ENCODE assay signal across 7 mouse cellular contexts in the genomic region with DNA sequence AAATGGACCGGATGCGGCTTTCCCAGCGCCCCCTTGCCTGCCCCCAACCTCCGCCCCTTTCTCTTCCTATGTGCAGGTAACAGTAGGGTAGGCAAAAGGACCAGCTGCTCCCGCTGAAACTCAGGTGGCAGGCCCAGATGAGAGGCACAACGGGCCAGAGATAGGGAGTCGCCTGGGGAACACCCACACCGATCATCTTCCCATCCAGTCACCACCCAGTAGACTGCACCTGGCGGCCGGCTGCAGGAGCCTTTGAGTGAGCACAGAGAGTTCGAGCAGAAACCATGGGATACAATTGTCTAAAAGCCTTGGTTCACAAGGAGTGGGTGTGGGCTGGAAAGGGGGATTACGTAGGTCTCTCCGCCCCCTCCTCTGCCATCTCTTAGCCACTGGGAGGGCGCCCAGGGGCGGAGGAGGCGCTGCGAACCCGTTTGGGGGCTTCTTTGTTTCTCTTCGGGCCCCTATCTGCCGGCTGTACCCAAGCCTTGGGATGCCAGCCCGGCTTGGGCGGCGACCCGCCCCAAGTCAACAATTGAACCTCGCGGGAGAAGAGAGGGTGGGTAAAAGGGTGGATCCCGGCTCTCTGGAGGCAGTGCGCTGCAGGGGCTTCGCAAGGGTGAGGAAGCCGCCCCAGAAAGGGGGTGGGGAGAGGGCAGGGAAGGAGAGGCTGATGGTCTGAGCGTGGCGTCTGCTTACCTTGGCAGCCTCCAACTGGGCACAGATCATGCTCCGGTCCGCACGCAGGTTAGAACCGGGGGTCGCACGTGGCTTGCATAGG. TPM values are rescaled to one million over a fixed set of nuclear protein-coding genes. Genes with fewer than 3 reads are reported as not detected.
DNase-seq lines count a peak whose midpoint lies in the region; ATAC-seq and TF ChIP-seq lines count a peak whose summit lies in the region.

No protein-coding gene starts in this region.

- H3K4me3 ChIP-seq in ES-E14 (ENCODE audit: insufficient read depth in 1 of 2, low read depth in 1 of 2, low read length in 2 of 2, poor library complexity in 1 of 2, severe bottlenecking in 1 of 2) = peak overlapping the region; percentile 67 to 75
- H3K4me3 ChIP-seq in hindbrain, embryonic 13.5 days = peak overlapping the region; percentile 75
- H3K4me3 ChIP-seq in limb, embryonic 14.5 days (replicated peaks; ENCODE audit: low read length) = peak overlapping the region; percentile 48
- peak overlapping the region; percentile 76 for H3K4me3 ChIP-seq in neural tube, embryonic 15.5 days (replicated peaks)

- ATAC-seq in erythroid progenitor cell, adult 5-6 weeks (replicated peaks; ENCODE audit: low FRiP score, poor library complexity, severe bottlenecking) = 0 out of 2 replicates have a peak, but pooled peaks have one; percentile 34
- ATAC-seq in hindbrain, embryonic 13.5 days (ENCODE audit: low FRiP score) = peak; percentile 94
- ATAC-seq in limb, embryonic 14.5 days (ENCODE audit: low FRiP score, low read depth) = peak; percentile 75
- ATAC-seq in neural tube, embryonic 15.5 days (ENCODE audit: low FRiP score) = peak; percentile 95

- 1% methylated on average over 38 of the region's 38 CpGs for WGBS in hindbrain, embryonic 13.5 days
- 2% methylated on average over 36 of the region's 38 CpGs for WGBS in limb, embryonic 14.5 days
- WGBS in neural tube, embryonic 15.5 days = 1% methylated on average over 38 of the region's 38 CpGs

- TF ChIP-seq POLR2A in limb, embryonic 14.5 days (IDR thresholded peaks at IDR 0.05; ENCODE audit: borderline replicate concordance, extremely low read depth, insufficient read depth, insufficient read length) = no peak

- no peaks in the 10 kb centered on the region for H3K9me3 ChIP-seq in ES-E14 (ENCODE audit: control insufficient read depth, insufficient read depth, low read depth, low read length)
- no peaks in the 10 kb centered on the region for H3K9me3 ChIP-seq in hindbrain, embryonic 13.5 days
- no peaks in the 10 kb centered on the region for H3K9me3 ChIP-seq in limb, embryonic 14.5 days (ENCODE audit: control insufficient read depth, low read length)
- no peaks in the 10 kb centered on the region for H3K9me3 ChIP-seq in neural tube, embryonic 15.5 days (replicated peaks)

- H3K4me1 ChIP-seq in ES-E14 (ENCODE audit: control insufficient read depth in 2 of 2, insufficient read depth in 2 of 2, low read length in 2 of 2, poor library complexity in 1 of 2) = peaks cover 0 to 4% of the 10 kb centered on the region in 2 experiments; a peak in 1 of 4 replicates
- H3K4me1 ChIP-seq in hindbrain, embryonic 13.5 days (replicated peaks) = peaks cover 33% of the 10 kb centered on the region
- peaks cover 3% of the 10 kb centered on the region; the same call in 1 of the 2 replicates for H3K4me1 ChIP-seq in limb, embryonic 14.5 days (ENCODE audit: control insufficient read depth, insufficient read depth, low read length)
- H3K4me1 ChIP-seq in neural tube, embryonic 15.5 days = peaks cover 27% of the 10 kb centered on the region

- in situ Hi-C loops in ES-E14 (cut with MboI; ENCODE audit: low sequenced_read_pairs in 2 of 2, unreplicated experiment in 2 of 2) = no loop called here

- peak overlapping the region; percentile 39 for H3K9ac ChIP-seq in ES-E14 (ENCODE audit: insufficient read depth, low read depth, low read length, poor library complexity, severe bottlenecking)
- peak overlapping the region; percentile 88 for H3K9ac ChIP-seq in hindbrain, embryonic 13.5 days
- H3K9ac ChIP-seq in limb, embryonic 14.5 days (ENCODE audit: low read depth, low read length, severe bottlenecking) = peak overlapping the region; percentile 52
- peak overlapping the region; percentile 80 for H3K9ac ChIP-seq in neural tube, embryonic 15.5 days (replicated peaks)

- no peaks in the 10 kb centered on the region for H3K27me3 ChIP-seq in hindbrain, embryonic 13.5 days
- H3K27me3 ChIP-seq in limb, embryonic 14.5 days (ENCODE audit: control insufficient read depth, insufficient read depth, low read length) = peaks cover 30% of the 10 kb centered on the region; the same call in 1 of the 2 replicates
- no peaks in the 10 kb centered on the region for H3K27me3 ChIP-seq in neural tube, embryonic 15.5 days (replicated peaks)

- no peaks in the 10 kb centered on the region for H3K36me3 ChIP-seq in ES-E14 (ENCODE audit: control insufficient read depth, insufficient read depth, low read length, poor library complexity, severe bottlenecking)
- no peaks in the 10 kb centered on the region for H3K36me3 ChIP-seq in hindbrain, embryonic 13.5 days
- no peaks in the 10 kb centered on the region for H3K36me3 ChIP-seq in limb, embryonic 14.5 days (ENCODE audit: control insufficient read depth, insufficient read depth, low read length)
- H3K36me3 ChIP-seq in neural tube, embryonic 15.5 days = no peaks in the 10 kb centered on the region

- peak; percentile 74 for DNase-seq in ES-E14 (ENCODE audit: low read depth, low spot score)
- DNase-seq in brain, adult 2 months (ENCODE audit: low read depth, low spot score) = peak; percentile 83
- DNase-seq in limb, embryonic 14.5 days (ENCODE audit: low spot score) = peak; percentile 26
- DNase-seq in adrenal gland, adult 8-10 months = no peak

- H3K4me2 ChIP-seq in hindbrain, embryonic 13.5 days = peak overlapping the region; percentile 67
- H3K4me2 ChIP-seq in limb, embryonic 14.5 days (replicated peaks; ENCODE audit: low read depth, low read length, severe bottlenecking) = peak overlapping the region; percentile 94
- H3K4me2 ChIP-seq in neural tube, embryonic 15.5 days = peak overlapping the region; percentile 70

- no peak overlapping the region for H3K27ac ChIP-seq in ES-E14 (ENCODE audit: insufficient read depth, low read depth, low read length, poor library complexity, severe bottlenecking)
- H3K27ac ChIP-seq in hindbrain, embryonic 13.5 days = peak overlapping the region; percentile 97
- H3K27ac ChIP-seq in limb, embryonic 14.5 days (replicated peaks; ENCODE audit: low read depth, low read length) = no peak overlapping the region
- peak overlapping the region; percentile 96 for H3K27ac ChIP-seq in neural tube, embryonic 15.5 days (replicated peaks)

TF ChIP-seq in ES-E14, 5 proteins besides CTCF, POLR2A, EP300 and RAD21:
- TF ChIP-seq HCFC1 (IDR thresholded peaks at IDR 0.05; ENCODE audit: borderline replicate concordance, insufficient read depth, low read length) = no peak
- no peak for TF ChIP-seq CHD2 (IDR thresholded peaks at IDR 0.05; ENCODE audit: low read depth, low read length)
- no peak for TF ChIP-seq ZNF384 (IDR thresholded peaks at IDR 0.05; ENCODE audit: low read depth, low read length)
- no peak for TF ChIP-seq MAFK (IDR thresholded peaks at IDR 0.05; ENCODE audit: insufficient read depth, low read depth, low read length)
- TF ChIP-seq ZC3H11A (IDR thresholded peaks at IDR 0.05; ENCODE audit: borderline replicate concordance, low read depth, low read length) = no peak
TF ChIP-seq in ES-E14: peak in this region for 0.

RNA-seq across cellular contexts. Expression of a gene that starts 0.7 kb away (rescaled TPM):
- total RNA-seq in ES-E14 (2012; rRNA removed) = 0.69 and 0.94 TPM in 2 replicates
- not detected in 2 replicates for total RNA-seq in erythroid progenitor cell, adult 5-6 weeks (2015; ENCODE audit: low replicate concordance)
- not detected in 2 replicates for total RNA-seq in erythroid progenitor cell, adult 5-6 weeks (2017; ENCODE audit: low replicate concordance)
- 39.2 and 41.4 TPM in 2 replicates for polyA plus RNA-seq in hindbrain, embryonic 13.5 days (2015; fragmentation: Nextera tagmentation; extraction: Ambion mirVana)
- polyA plus RNA-seq in limb, embryonic 14.5 days (2012; rRNA removed) = 0.13 and 0.21 TPM in 2 replicates
- polyA plus RNA-seq in limb, embryonic 14.5 days (2014; fragmentation: Nextera tagmentation; extraction: Ambion mirVana) = 0.07 and 0.34 TPM in 2 replicates
- polyA plus RNA-seq in neural tube, embryonic 15.5 days (2015; fragmentation: Nextera tagmentation; extraction: Ambion mirVana) = 30.7 and 42.7 TPM in 2 replicates
- under 1 TPM; 0.06 to 0.73 (median 0.35) TPM for total RNA-seq in adrenal gland, adult 8-10 months (2022)

Comparison
In these comparisons a context has a peak if more than half of its experiments do, and no peak if none do; other contexts are left out.
1. H3K27ac ChIP-seq: peak in hindbrain, embryonic 13.5 days (single experiment) and neural tube, embryonic 15.5 days (single experiment); none in ES-E14 (single experiment) and limb, embryonic 14.5 days (single experiment).
2. ATAC-seq: peak in every context shown above with its lines; median percentile 95 in neural tube, embryonic 15.5 days; 94 in hindbrain, embryonic 13.5 days; 75 in limb, embryonic 14.5 days; 34 in erythroid progenitor cell, adult 5-6 weeks.
3. Peak in every context shown above with its lines, with median percentiles within 50 percentile points of each other: H3K4me3 ChIP-seq, H3K9ac ChIP-seq and H3K4me2 ChIP-seq.